Mouse (Mus musculus) lung, embryonic 14.5 days (tissue): ENCODE measurements around the gene Tfr2. TPM values are rescaled to one million over a fixed set of nuclear protein-coding genes. Genes with fewer than 3 reads are reported as not detected.

ENCODE experiments used
- ATAC-seq: fragments of 200-750 bp; cut with Nextera tagmentation; 2 replicates; pipeline ENCODE4 v1.8.0; 2017; ENCODE audit warnings: mild to moderate bottlenecking, moderate TSS enrichment, moderate library complexity; ENCODE audit not compliant: insufficient read depth
- DNase-seq: peaks from one replicate; pipeline ENCODE4 v3.0.0-alpha.2; 2015
- H3K27ac ChIP-seq: fragments of 300-500 bp; sonication (generic); 2 replicates; pipeline ENCODE4 v1.5.1; 2014; ENCODE audit warnings: low read depth, mild to moderate bottlenecking, moderate library complexity
- H3K27me3 ChIP-seq: fragments of 300-500 bp; sonication (generic); 2 replicates; pipeline ENCODE4 v1.6.1; 2014; ENCODE audit warnings: low read length, control low read depth; ENCODE audit not compliant: insufficient read depth
- H3K36me3 ChIP-seq: fragments of 300-500 bp; sonication (generic); 2 replicates; pipeline ENCODE4 v1.6.1; 2014; ENCODE audit warnings: control low read depth; ENCODE audit not compliant: insufficient read depth
- H3K4me1 ChIP-seq: fragments of 300-500 bp; sonication (generic); 2 replicates; pipeline ENCODE4 v1.6.1; 2014; ENCODE audit warnings: antibody characterized with exemption, control low read depth; ENCODE audit not compliant: insufficient read depth
- H3K4me2 ChIP-seq: fragments of 300-500 bp; sonication (generic); 2 replicates; pipeline ENCODE4 v1.6.1; 2014; ENCODE audit warnings: mild to moderate bottlenecking
- H3K4me3 ChIP-seq: fragments of 300-500 bp; sonication (generic); 2 replicates; pipeline ENCODE4 v1.5.1; 2014; ENCODE audit warnings: low read depth, low read length
- H3K9ac ChIP-seq: fragments of 300-500 bp; sonication (generic); 2 replicates; pipeline ENCODE4 v1.6.1; 2014
- H3K9me3 ChIP-seq: fragments of 300-500 bp; sonication (generic); 2 replicates; pipeline ENCODE4 v1.6.1; 2016; ENCODE audit warnings: low read depth, low read length, control low read depth
- CTCF ChIP-seq: IDR thresholded peaks from 2 replicates; pipeline ENCODE4 v1.5.1; 2016; ENCODE audit warnings: antibody characterized with exemption, low read depth
- WGBS: fragments of 180-500 bp; shearing (Covaris S2); extraction: QIAGEN DNeasy Blood & Tissue Kit; methylation state at CpG from one replicate; pipeline ENCODE4 v1.1.7; 2014; 5-methylcytosine and 5-hydroxymethylcytosine counted together
- polyA plus RNA-seq: library from polyadenylated mRNA; unstranded; fragments of >200 nt; fragmentation: Nextera tagmentation; extraction: Ambion mirVana; gene quantifications from 2 replicates; pipeline ENCODE4 v1.2.1, GENCODE M21; 2014

The Tfr2 gene
- polyA plus RNA-seq, 1 experiment from 2014 or later = 0.47 TPM

DNA sequence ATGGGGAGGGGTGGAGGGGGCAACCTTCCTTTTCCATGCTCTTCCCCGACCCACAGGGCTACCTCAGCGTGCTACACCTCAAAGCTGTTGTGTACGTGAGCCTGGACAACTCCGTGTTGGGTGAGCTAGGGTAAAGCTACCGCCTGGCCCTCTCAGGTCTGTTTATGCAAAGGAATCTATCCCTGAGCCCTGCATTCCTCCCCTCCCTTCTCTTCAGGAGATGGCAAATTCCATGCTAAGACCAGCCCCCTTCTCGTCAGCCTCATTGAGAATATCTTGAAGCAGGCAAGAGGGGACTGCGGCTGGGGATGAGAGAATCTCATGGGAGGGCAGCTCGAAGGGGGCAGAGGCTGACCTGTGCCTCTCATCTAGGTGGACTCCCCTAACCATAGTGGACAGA, 13.1 kb downstream of the Tfr2 start:
- no peak for ATAC-seq

GRCm38 (mm10) chr5:137583670-137584169, 14.1 kb downstream of the Tfr2 start:
- H3K27ac ChIP-seq = no peak overlapping the region
- no peaks in the 10 kb centered on the region for H3K36me3 ChIP-seq
- H3K4me2 ChIP-seq = peak overlapping the region; percentile 63
- H3K27me3 ChIP-seq = peaks cover 5% of the 10 kb centered on the region; the same call in 1 of the 2 replicates
- ATAC-seq = peak; percentile 76
- peak overlapping the region; percentile 36 for H3K4me3 ChIP-seq
- H3K4me1 ChIP-seq = no peaks in the 10 kb centered on the region
- peak overlapping the region; percentile 47 for H3K9ac ChIP-seq
- peak; percentile 77 for DNase-seq
- peak; percentile 37; the same call in 1 of the 2 replicates for TF ChIP-seq CTCF
- 15% methylated on average over 27 of the region's 27 CpGs for WGBS
- H3K9me3 ChIP-seq = no peaks in the 10 kb centered on the region

More for the DNA sequence above, 13.1 kb downstream of the Tfr2 start:
- H3K4me2 ChIP-seq = peak overlapping the region; percentile 63; the same call in 1 of the 2 replicates
- H3K4me3 ChIP-seq = no peak overlapping the region
- no peak overlapping the region for H3K27ac ChIP-seq
- H3K9me3 ChIP-seq = no peaks in the 10 kb centered on the region
- no peak overlapping the region for H3K9ac ChIP-seq
- peaks cover 5% of the 10 kb centered on the region; the same call in 1 of the 2 replicates for H3K27me3 ChIP-seq
- TF ChIP-seq CTCF = no peak
- 27% methylated on average over 8 of the region's 8 CpGs for WGBS
- peak; percentile 37 for DNase-seq
- H3K4me1 ChIP-seq = no peaks in the 10 kb centered on the region
- no peaks in the 10 kb centered on the region for H3K36me3 ChIP-seq

DNA sequence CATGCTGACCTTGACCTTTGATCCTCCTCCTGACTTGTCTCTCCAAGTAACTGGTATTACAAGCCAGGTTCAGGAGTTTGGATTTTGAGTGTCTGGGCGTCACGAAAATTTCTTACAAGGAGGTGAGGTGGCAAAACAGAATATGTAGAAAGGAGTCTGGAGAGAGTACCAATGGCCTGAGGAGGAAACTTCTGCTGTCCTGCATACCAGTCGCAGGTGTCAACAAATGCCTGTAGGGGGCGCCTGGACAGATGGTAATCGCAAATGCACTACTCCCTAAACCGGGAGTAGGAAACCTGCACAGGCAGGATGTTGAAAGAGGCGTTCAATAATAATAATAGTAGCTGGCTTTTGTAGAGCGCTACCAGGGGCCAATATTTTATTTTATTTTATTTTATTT, 15.3 kb downstream of the Tfr2 start:
- Histone ChIP-seq H3K36me3 (no peaks in the 10 kb centered on the region), H3K9me3 (no peaks in the 10 kb centered on the region), H3K27ac (no peak overlapping the region), H3K27me3 (peaks cover 5% of the 10 kb centered on the region; the same call in 1 of the 2 replicates), H3K4me2 (no peak overlapping the region), H3K9ac (no peak overlapping the region), H3K4me1 (no peaks in the 10 kb centered on the region), H3K4me3 (no peak overlapping the region)
- WGBS = 28% methylated on average over 8 of the region's 8 CpGs
- peak; percentile 58 for TF ChIP-seq CTCF
- ATAC-seq (no peak), DNase-seq (peak; percentile 79)

DNA sequence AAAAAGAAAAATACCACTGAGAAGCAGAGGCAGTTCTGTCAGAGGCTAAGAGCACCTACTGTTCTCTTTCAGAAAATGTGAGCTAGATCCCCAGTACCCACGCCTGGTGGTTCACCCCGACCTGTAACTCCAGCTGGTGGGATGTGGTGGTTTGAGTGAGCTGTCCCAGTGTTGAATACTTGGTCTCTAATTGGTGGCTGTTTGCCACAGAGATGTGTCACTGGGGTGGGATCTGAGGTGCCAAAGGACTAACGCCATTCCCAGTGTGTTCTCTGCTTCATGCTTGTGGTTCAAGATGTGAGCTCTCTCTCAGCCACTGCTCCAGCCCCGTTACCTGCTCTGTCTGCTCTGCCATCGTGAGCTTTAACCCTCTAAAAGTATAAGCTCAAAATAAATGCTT, 20.9 kb downstream of the Tfr2 start:
- no peak for TF ChIP-seq CTCF
- 65% methylated on average over 5 of the region's 5 CpGs for WGBS
- H3K4me2 ChIP-seq = no peak overlapping the region
- H3K4me1 ChIP-seq = no peaks in the 10 kb centered on the region
- DNase-seq = no peak
- no peak overlapping the region for H3K27ac ChIP-seq
- ATAC-seq = no peak
- no peaks in the 10 kb centered on the region for H3K27me3 ChIP-seq
- no peaks in the 10 kb centered on the region for H3K9me3 ChIP-seq
- no peaks in the 10 kb centered on the region for H3K36me3 ChIP-seq
- no peak overlapping the region for H3K4me3 ChIP-seq
- no peak overlapping the region for H3K9ac ChIP-seq

- Histone ChIP-seq H3K9me3 (no peaks in the 10 kb centered on the region), H3K4me3 (no peak overlapping the region), H3K27ac (no peak overlapping the region), H3K4me1 (peaks cover 5% of the 10 kb centered on the region; the same call in 1 of the 2 replicates), H3K4me2 (no peak overlapping the region), H3K27me3 (no peaks in the 10 kb centered on the region), H3K9ac (no peak overlapping the region), H3K36me3 (0 out of 2 replicates have a peak, but pooled peaks cover 6% of the 10 kb centered on the region)
- no peak for ATAC-seq
- 76% methylated on average over 7 of the region's 7 CpGs for whole genome bisulfite sequencing
- DNase-seq = no peak
- no peak for TF ChIP-seq CTCF
Measured at GRCm38 (mm10) chr5:137595921-137596320, 26.3 kb downstream of the Tfr2 start.

GRCm38 (mm10) chr5:137596601-137597261, 27.1 kb downstream of the Tfr2 start:
- WGBS = 34% methylated on average over 30 of the region's 30 CpGs
- Histone ChIP-seq H3K27me3 (no peaks in the 10 kb centered on the region), H3K27ac (peak overlapping the region; percentile 30; the same call in 1 of the 2 replicates), H3K36me3 (0 out of 2 replicates have a peak, but pooled peaks cover 6% of the 10 kb centered on the region), H3K4me2 (peak overlapping the region; percentile 40), H3K9me3 (no peaks in the 10 kb centered on the region), H3K4me3 (0 out of 2 replicates have a peak overlapping the region, but pooled peaks have one; percentile 8), H3K4me1 (peaks cover 5% of the 10 kb centered on the region; the same call in 1 of the 2 replicates), H3K9ac (no peak overlapping the region)
- DNase-seq = peak; percentile 34
- TF ChIP-seq CTCF = no peak
- ATAC-seq = no peak

- no peak for TF ChIP-seq CTCF
- Histone ChIP-seq H3K27ac (no peak overlapping the region), H3K9me3 (no peaks in the 10 kb centered on the region), H3K9ac (no peak overlapping the region), H3K4me1 (peaks cover 5% of the 10 kb centered on the region; the same call in 1 of the 2 replicates), H3K36me3 (0 out of 2 replicates have a peak, but pooled peaks cover 6% of the 10 kb centered on the region), H3K4me2 (no peak overlapping the region), H3K27me3 (no peaks in the 10 kb centered on the region), H3K4me3 (no peak overlapping the region)
- no peak for DNase-seq
- no peak for ATAC-seq
- WGBS = 92% methylated on average over 6 of the region's 6 CpGs
Measured at GRCm38 (mm10) chr5:137597625-137598024, 28.0 kb downstream of the Tfr2 start.
